Mouse (Mus musculus) heart, adult 2 months (tissue): Measurements from ENCODE around the gene Ugt1a5. TPM values are rescaled to one million over a fixed set of nuclear protein-coding genes. Genes with fewer than 3 reads are reported as not detected.
A peak's percentile ranks its signal among the peaks of the same experiment; 100 is the strongest.

ENCODE experiments used
- DNase-seq, 2 experiments: peaks; one replicate each; pipeline ENCODE4 v3.0.0; 2021
- H3K27ac ChIP-seq: fragments of 200-600 bp; 2 replicates; pipeline ENCODE4 v1.8.1; 2022
- H3K27me3 ChIP-seq: fragments of 200-500 bp; 2 replicates; pipeline ENCODE4 v1.6.1; 2012; ENCODE audit warnings: mild to moderate bottlenecking, low read length, inconsistent platforms, mixed read lengths; ENCODE audit not compliant: control insufficient read depth, insufficient read depth
- H3K36me3 ChIP-seq: fragments of 200-500 bp; 2 replicates; pipeline ENCODE4 v1.6.1; 2012; ENCODE audit warnings: low read length, inconsistent platforms; ENCODE audit not compliant: control insufficient read depth, insufficient read depth
- H3K4me1 ChIP-seq: fragments of 200-500 bp; 2 replicates; pipeline ENCODE4 v1.6.1; 2011; ENCODE audit warnings: low read length; ENCODE audit not compliant: control insufficient read depth, insufficient read depth
- H3K4me3 ChIP-seq: fragments of 200-600 bp; 2 replicates; pipeline ENCODE4 v1.8.1; 2022
- H3K79me2 ChIP-seq: fragments of 200-500 bp; replicated peaks from 2 replicates; pipeline ENCODE4 v1.6.1; 2012; ENCODE audit warnings: mild to moderate bottlenecking, inconsistent platforms, low read length, moderate library complexity, mixed read lengths; ENCODE audit not compliant: control insufficient read depth, insufficient read depth
- H3K9ac ChIP-seq: fragments of 200-500 bp; 2 replicates; pipeline ENCODE4 v1.6.1; 2012; ENCODE audit warnings: low read depth, mild to moderate bottlenecking, control low read depth, inconsistent platforms, low read length, mixed read lengths
- CTCF ChIP-seq: fragments of 200-600 bp; IDR thresholded peaks from 2 replicates; pipeline ENCODE4 v1.8.1; 2022; ENCODE audit warnings: antibody characterized with exemption, mild to moderate bottlenecking, moderate library complexity
- EP300 ChIP-seq: fragments of 200-500 bp; IDR thresholded peaks from 2 replicates; pipeline ENCODE4 v1.6.1; 2011; ENCODE audit warnings: low read depth, low read length, control low read depth; ENCODE audit not compliant: insufficient read depth
- POLR2A ChIP-seq: fragments of 200-500 bp; IDR thresholded peaks from 2 replicates; pipeline ENCODE4 v1.6.1; 2011; ENCODE audit warnings: mild to moderate bottlenecking, low read depth, low read length, control low read depth; ENCODE audit not compliant: insufficient read depth
- WGBS: fragments of 180-500 bp; shearing (Covaris S2); methylation state at CpG from one replicate; pipeline ENCODE4 v1.1.7; 2018; 5-methylcytosine and 5-hydroxymethylcytosine counted together
- intact Hi-C: fragments of 180-260 bp; cut with DNase I; formaldehyde crosslinking; loops from one replicate; pipeline ENCODE4 v1.15.1; 2025
- polyA plus RNA-seq: library from polyadenylated mRNA; depleted of rRNA; stranded (reverse); fragments of >200 nt; gene quantifications from 2 replicates; pipeline ENCODE4 v1.2.3, GENCODE M21; 2012
- total RNA-seq, 2 experiments: library from RNA; stranded (reverse); gene quantifications; 2 replicates each; pipeline ENCODE4 v1.2.3; 2021

Ugt1a5 gene
- total and polyA plus RNA-seq, 3 experiments: not detected

DNA sequence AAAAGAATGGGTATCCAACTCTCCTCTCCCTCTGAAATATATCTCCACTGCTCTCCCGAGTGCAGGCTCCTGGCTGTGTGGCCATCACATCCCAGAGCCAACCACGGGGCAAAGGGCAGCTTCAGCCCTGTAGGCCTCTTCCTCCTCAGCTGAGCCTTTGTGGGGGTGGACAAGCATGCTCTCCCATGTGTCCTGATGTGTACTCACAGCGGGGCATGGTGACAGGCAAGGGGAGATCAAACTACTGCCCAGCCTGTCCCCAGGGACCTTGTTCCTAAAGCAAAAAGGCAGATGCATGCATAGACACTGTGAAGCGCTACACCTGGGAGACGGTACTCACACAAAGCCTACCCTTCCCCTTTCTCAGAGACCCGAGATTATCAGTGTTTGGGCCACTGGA lies 94.3 kb downstream of the Ugt1a5 start:
- 66% methylated on average over 6 of the region's 6 CpGs for WGBS
- H3K9ac ChIP-seq: no peak overlapping the region
- no peaks in the 10 kb centered on the region for H3K79me2 ChIP-seq
- no peaks in the 10 kb centered on the region for H3K36me3 ChIP-seq
- TF ChIP-seq EP300 (no peak), CTCF (no peak), POLR2A (no peak)
- DNase-seq: peak in 1 of 2 experiments; percentile 60
- intact Hi-C loops: no loop called here
- H3K4me1 ChIP-seq: peaks cover 3% of the 10 kb centered on the region
- H3K27me3 ChIP-seq: no peaks in the 10 kb centered on the region
- H3K27ac ChIP-seq: no peak overlapping the region
- H3K4me3 ChIP-seq: no peak overlapping the region

DNA sequence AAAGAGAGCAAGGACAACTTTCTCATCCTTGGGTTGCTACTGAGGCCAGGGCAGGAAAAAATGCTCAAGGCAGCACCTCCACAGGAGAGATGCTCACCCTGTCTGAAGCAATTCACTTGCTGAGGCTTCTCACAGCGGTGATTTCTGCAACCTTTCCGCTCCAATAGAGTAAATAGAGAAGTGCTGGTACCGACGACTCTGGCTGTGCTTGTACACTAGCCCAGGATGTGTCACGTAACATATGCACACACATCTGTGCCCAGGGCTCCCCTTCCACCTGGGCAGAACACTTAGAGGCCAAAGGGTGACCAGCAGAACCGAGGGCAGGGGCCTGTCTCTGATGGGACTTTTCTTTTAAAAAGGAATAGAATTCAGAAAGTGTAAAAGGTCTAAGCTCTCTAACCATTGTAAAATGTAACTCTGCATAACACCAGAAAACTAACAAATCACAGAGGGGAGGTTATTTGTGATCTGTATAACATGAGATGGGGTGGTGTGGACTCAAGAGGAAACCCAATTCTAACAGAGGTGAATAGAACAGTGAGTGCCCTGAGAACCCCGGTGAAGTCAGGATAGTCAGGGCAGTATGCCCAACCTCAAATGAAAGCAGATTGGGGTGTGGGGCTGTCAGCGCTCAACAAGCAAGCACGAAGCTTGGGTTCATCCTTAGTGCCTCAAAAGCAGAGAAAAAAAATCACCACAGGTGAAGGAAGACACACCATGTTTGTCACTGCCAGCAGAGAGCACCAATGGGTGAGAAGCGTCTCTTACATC lies 95.0 kb downstream of the Ugt1a5 start:
- Histone ChIP-seq H3K27ac (no peak overlapping the region), H3K9ac (no peak overlapping the region), H3K79me2 (no peaks in the 10 kb centered on the region), H3K36me3 (no peaks in the 10 kb centered on the region), H3K27me3 (no peaks in the 10 kb centered on the region), H3K4me3 (no peak overlapping the region), H3K4me1 (peaks cover 3% of the 10 kb centered on the region)
- intact Hi-C loops: no loop called here
- DNase-seq: peak in 1 of 2 experiments; percentile 29
- WGBS: 83% methylated on average over 10 of the region's 10 CpGs
- TF ChIP-seq POLR2A (no peak), CTCF (no peak), EP300 (no peak)

GRCm38 (mm10) chr1:88261706-88262105 lies 95.9 kb downstream of the Ugt1a5 start:
- no peak overlapping the region for H3K9ac ChIP-seq
- no peaks in the 10 kb centered on the region for H3K79me2 ChIP-seq
- no peak for TF ChIP-seq POLR2A
- TF ChIP-seq EP300: no peak
- intact Hi-C loops: no loop called here
- H3K27ac ChIP-seq: no peak overlapping the region
- H3K36me3 ChIP-seq: no peaks in the 10 kb centered on the region
- no peak overlapping the region for H3K4me3 ChIP-seq
- no peak for DNase-seq
- 83% methylated on average over 7 of the region's 7 CpGs for WGBS
- H3K27me3 ChIP-seq: no peaks in the 10 kb centered on the region
- H3K4me1 ChIP-seq: peaks cover 3% of the 10 kb centered on the region

DNA sequence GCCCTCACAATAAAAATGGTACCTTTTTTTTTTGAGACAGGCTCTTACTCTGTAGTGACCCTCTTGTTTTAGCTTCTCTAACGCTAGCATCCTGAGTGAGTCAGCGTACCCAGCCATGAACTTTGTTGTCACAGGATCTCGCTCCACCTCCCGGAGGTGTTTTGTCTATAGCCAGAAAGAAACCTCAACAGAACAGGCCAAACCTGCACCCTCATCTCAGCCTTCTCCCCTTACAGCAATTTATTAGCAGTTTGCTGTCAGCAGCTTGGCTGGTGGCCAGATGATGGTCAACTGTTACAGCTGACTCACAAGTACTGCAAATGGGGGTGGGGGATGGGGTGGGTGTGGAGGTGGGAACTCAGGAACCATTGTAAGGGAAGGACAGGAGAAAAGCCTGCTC lies 96.4 kb downstream of the Ugt1a5 start:
- Histone ChIP-seq H3K4me1 (peaks cover 3% of the 10 kb centered on the region), H3K27me3 (no peaks in the 10 kb centered on the region), H3K27ac (no peak overlapping the region), H3K79me2 (no peaks in the 10 kb centered on the region), H3K9ac (no peak overlapping the region), H3K36me3 (no peaks in the 10 kb centered on the region), H3K4me3 (no peak overlapping the region)
- peak in 1 of 2 experiments; percentile 40 for DNase-seq
- intact Hi-C loops: no loop called here
- 75% methylated on average over 4 of the region's 4 CpGs for WGBS
- TF ChIP-seq POLR2A (no peak), CTCF (no peak), EP300 (no peak)

DNA sequence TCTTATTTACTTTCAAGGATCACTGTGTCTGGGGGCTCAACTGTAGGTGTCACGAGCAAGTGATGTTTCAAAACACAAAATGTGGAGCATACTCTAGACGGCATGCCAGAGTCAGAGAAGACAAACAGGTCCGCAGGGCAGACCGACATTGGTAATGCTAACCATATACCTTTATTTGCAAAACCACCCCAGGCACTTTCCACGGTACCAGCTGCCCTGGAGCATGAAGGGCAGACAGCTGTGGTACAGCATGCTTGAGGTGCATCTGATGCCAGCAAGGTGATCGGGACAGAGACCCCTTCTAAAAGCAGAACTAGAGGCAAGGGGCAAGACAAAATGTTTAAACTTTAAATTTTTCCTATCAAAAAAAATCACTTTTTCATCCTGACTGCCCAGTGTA lies 97.1 kb downstream of the Ugt1a5 start:
- WGBS: 77% methylated on average over 6 of the region's 6 CpGs
- intact Hi-C loops: no loop called here
- TF ChIP-seq EP300 (no peak), POLR2A (no peak), CTCF (no peak)
- Histone ChIP-seq H3K4me1 (peaks cover 3% of the 10 kb centered on the region), H3K79me2 (no peaks in the 10 kb centered on the region), H3K9ac (no peak overlapping the region), H3K27me3 (no peaks in the 10 kb centered on the region), H3K4me3 (no peak overlapping the region), H3K36me3 (no peaks in the 10 kb centered on the region), H3K27ac (no peak overlapping the region)
- DNase-seq: peak in 1 of 2 experiments; percentile 36

GRCm38 (mm10) chr1:88263778-88264177 lies 98.0 kb downstream of the Ugt1a5 start:
- no peak overlapping the region for H3K27ac ChIP-seq
- 93% methylated on average over 5 of the region's 5 CpGs for WGBS
- peak in 1 of 2 experiments; percentile 36 for DNase-seq
- peaks cover 3% of the 10 kb centered on the region for H3K4me1 ChIP-seq
- H3K4me3 ChIP-seq: no peak overlapping the region
- no peaks in the 10 kb centered on the region for H3K27me3 ChIP-seq
- H3K79me2 ChIP-seq: no peaks in the 10 kb centered on the region
- intact Hi-C loops: loop anchor here (1.0 kb wide), 1 partner anchor 13 kb away; no protein-coding TSS in a partner anchor
- H3K36me3 ChIP-seq: no peaks in the 10 kb centered on the region
- H3K9ac ChIP-seq: no peak overlapping the region
- TF ChIP-seq CTCF (no peak), EP300 (no peak), POLR2A (no peak)
